Comparison of ENCODE assay signal across 9 mouse cellular contexts in the genomic region with DNA sequence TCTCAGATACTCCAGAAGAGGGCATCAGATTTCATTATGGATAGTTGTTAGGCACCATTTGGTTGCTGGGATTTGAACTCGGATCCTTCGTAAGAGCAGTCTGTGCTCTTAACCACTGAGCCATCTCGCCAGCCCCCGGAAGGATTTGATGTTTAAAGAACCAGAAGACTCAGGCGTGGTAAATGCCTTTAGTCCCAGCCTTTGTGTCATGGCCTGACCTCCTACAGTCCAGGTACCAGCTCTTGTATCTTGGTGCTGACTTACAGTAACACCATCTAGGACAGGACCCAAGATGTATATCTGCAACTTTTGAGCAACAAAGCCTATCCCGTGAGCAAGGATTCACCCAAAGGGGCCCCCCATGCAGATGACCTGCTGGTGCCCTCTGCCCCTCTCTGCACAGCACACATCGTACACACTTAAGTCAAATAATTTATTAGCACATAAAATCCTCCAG. TPM values are rescaled to one million over a fixed set of nuclear protein-coding genes. Genes with fewer than 3 reads are reported as not detected.
DNase-seq lines count a peak whose midpoint lies in the region; ATAC-seq and TF ChIP-seq lines count a peak whose summit lies in the region.
"Had no signal": no experiment of that assay in that cellular context is flagged by ENCODE, and none has a peak within 500 bp of the region (broad histone marks: within the 10 kb centered on the region; RNA-seq: fewer than 3 reads in every experiment).

No protein-coding gene starts in this region.

- no peak for ATAC-seq in lung, embryonic 14.5 days (ENCODE audit: insufficient read depth)
- no peak for ATAC-seq in neural tube, embryonic 14.5 days (ENCODE audit: low read depth)
- no peak for ATAC-seq in monocyte, adult 5-6 weeks (replicated peaks; ENCODE audit: insufficient number of reproducible peaks, low FRiP score, low TSS enrichment, poor library complexity, severe bottlenecking)

- H3K36me3 ChIP-seq in lung, embryonic 14.5 days (ENCODE audit: insufficient read depth), result peaks cover 67% of the 10 kb centered on the region
- H3K36me3 ChIP-seq in embryonic facial prominence, embryonic 10.5 days (replicated peaks), result peaks cover 66% of the 10 kb centered on the region
- peaks cover 64% of the 10 kb centered on the region for H3K36me3 ChIP-seq in limb, embryonic 10.5 days
- H3K36me3 ChIP-seq in neural tube, embryonic 14.5 days (ENCODE audit: control insufficient read depth, insufficient read depth, low read length), result peaks cover 52% of the 10 kb centered on the region

- H3K9me3 ChIP-seq in lung, embryonic 14.5 days (ENCODE audit: low read depth, low read length), result no peaks in the 10 kb centered on the region
- H3K9me3 ChIP-seq in embryonic facial prominence, embryonic 10.5 days, result no peaks in the 10 kb centered on the region
- H3K9me3 ChIP-seq in limb, embryonic 10.5 days (replicated peaks), result no peaks in the 10 kb centered on the region
- H3K9me3 ChIP-seq in neural tube, embryonic 14.5 days (ENCODE audit: control insufficient read depth, low read length), result no peaks in the 10 kb centered on the region

- peak overlapping the region; percentile 95 for H3K27ac ChIP-seq in lung, embryonic 14.5 days (ENCODE audit: low read depth)
- H3K27ac ChIP-seq in embryonic facial prominence, embryonic 10.5 days (replicated peaks), result peak overlapping the region; percentile 96; the same call in 1 of the 2 replicates
- H3K27ac ChIP-seq in limb, embryonic 10.5 days, result peak overlapping the region; percentile 95; the same call in 1 of the 2 replicates
- H3K27ac ChIP-seq in neural tube, embryonic 14.5 days (ENCODE audit: low read depth, low read length), result peak overlapping the region; percentile 87

- H3K4me2 ChIP-seq in lung, embryonic 14.5 days, result peak overlapping the region; percentile 92
- peak overlapping the region; percentile 57 for H3K4me2 ChIP-seq in neural tube, embryonic 14.5 days (ENCODE audit: low read depth, low read length)

- H3K4me3 ChIP-seq in lung, embryonic 14.5 days (ENCODE audit: low read depth, low read length), result no peak overlapping the region
- no peak overlapping the region for H3K4me3 ChIP-seq in lung, adult 2 months (replicated peaks; ENCODE audit: extremely low read depth, low read depth, low read length)
- peak overlapping the region; percentile 88 for H3K4me3 ChIP-seq in embryonic facial prominence, embryonic 10.5 days
- peak overlapping the region; percentile 84 for H3K4me3 ChIP-seq in limb, embryonic 10.5 days
- H3K4me3 ChIP-seq in neural tube, embryonic 14.5 days (ENCODE audit: low read depth, low read length), result no peak overlapping the region; the same call in 1 of the 2 replicates

- 16% methylated on average over 7 of the region's 7 CpGs for WGBS in lung, embryonic 14.5 days
- WGBS in lung, adult 2 months, result 44% methylated on average over 7 of the region's 7 CpGs
- WGBS in embryonic facial prominence, embryonic 10.5 days, result 18% methylated on average over 7 of the region's 7 CpGs
- WGBS in limb, embryonic 10.5 days, result 10% methylated on average over 7 of the region's 7 CpGs
- 7% methylated on average over 7 of the region's 7 CpGs for WGBS in neural tube, embryonic 14.5 days

- peak; percentile 80 for DNase-seq in lung, embryonic 14.5 days
- DNase-seq in lung, adult 2 months, result no peak
- peak; percentile 61 for DNase-seq in embryonic facial prominence, embryonic 10.5 days (ENCODE audit: low spot score)
- peak; percentile 68 for DNase-seq in limb, embryonic 10.5 days (ENCODE audit: low spot score)
- DNase-seq in cerebellum, postnatal 25 days, result no peak
- DNase-seq in urinary bladder, postnatal 25 days (ENCODE audit: low spot score), result no peak

- H3K4me1 ChIP-seq in lung, embryonic 14.5 days (ENCODE audit: insufficient read depth), result peaks cover 19% of the 10 kb centered on the region
- peaks cover 17% of the 10 kb centered on the region for H3K4me1 ChIP-seq in lung, adult 2 months (ENCODE audit: control insufficient read depth, insufficient read depth, low read length)
- peaks cover 65% of the 10 kb centered on the region for H3K4me1 ChIP-seq in embryonic facial prominence, embryonic 10.5 days
- H3K4me1 ChIP-seq in limb, embryonic 10.5 days, result peaks cover 62% of the 10 kb centered on the region
- H3K4me1 ChIP-seq in neural tube, embryonic 14.5 days (ENCODE audit: control insufficient read depth, insufficient read depth, low read length), result peaks cover 27% of the 10 kb centered on the region

- no peaks in the 10 kb centered on the region for H3K27me3 ChIP-seq in lung, embryonic 14.5 days (ENCODE audit: insufficient read depth, low read length)
- H3K27me3 ChIP-seq in embryonic facial prominence, embryonic 10.5 days (replicated peaks; ENCODE audit: low read depth, poor library complexity, severe bottlenecking), result no peaks in the 10 kb centered on the region
- no peaks in the 10 kb centered on the region for H3K27me3 ChIP-seq in limb, embryonic 10.5 days (ENCODE audit: low read depth, poor library complexity, severe bottlenecking)
- H3K27me3 ChIP-seq in neural tube, embryonic 14.5 days (ENCODE audit: control insufficient read depth, insufficient read depth, low read length), result no peaks in the 10 kb centered on the region; the same call in 1 of the 2 replicates

- H3K9ac ChIP-seq in lung, embryonic 14.5 days, result peak overlapping the region; percentile 33; the same call in 1 of the 2 replicates
- no peak overlapping the region for H3K9ac ChIP-seq in neural tube, embryonic 14.5 days (replicated peaks; ENCODE audit: low read depth, low read length)

- no peak for TF ChIP-seq POLR2A in lung, adult 2 months (IDR thresholded peaks at IDR 0.05; ENCODE audit: borderline replicate concordance, extremely low read depth, low read depth, low read length)

- peak; percentile 50 for TF ChIP-seq CTCF in lung, embryonic 14.5 days (IDR thresholded peaks at IDR 0.05; ENCODE audit: low read depth)
- no peak for TF ChIP-seq CTCF in lung, adult 2 months (IDR thresholded peaks at IDR 0.05; ENCODE audit: insufficient read depth, low read length)

RNA-seq across cellular contexts. Expression of a gene that starts 0.9 kb away (rescaled TPM):
- 1,873 and 1,878 TPM in 2 replicates for polyA plus RNA-seq in lung, embryonic 14.5 days (2014; fragmentation: Nextera tagmentation; extraction: Ambion mirVana)
- 125 and 221 TPM in 2 replicates for polyA plus RNA-seq in lung, adult 2 months (2012; rRNA removed)
- polyA plus RNA-seq in embryonic facial prominence, embryonic 10.5 days (2016; fragmentation: Nextera tagmentation; extraction: Ambion mirVana), result 1,885 and 1,917 TPM in 2 replicates
- 1,846 and 2,302 TPM in 2 replicates for polyA plus RNA-seq in limb, embryonic 10.5 days (2016; fragmentation: Nextera tagmentation; extraction: Ambion mirVana)
- polyA plus RNA-seq in neural tube, embryonic 14.5 days (2014; fragmentation: Nextera tagmentation; extraction: Ambion mirVana), result 781 and 868 TPM in 2 replicates
- total RNA-seq in monocyte, adult 5-6 weeks (2017), result 1,164 to 1,516 TPM (median 1,507 TPM) in 3 replicates

RNA-seq across cellular contexts. Expression of a gene that starts 3.4 kb away (rescaled TPM):
- polyA plus RNA-seq in lung, embryonic 14.5 days (2014; fragmentation: Nextera tagmentation; extraction: Ambion mirVana), result 1,527 and 1,587 TPM in 2 replicates
- polyA plus RNA-seq in lung, adult 2 months (2012; rRNA removed), result 1,255 and 1,630 TPM in 2 replicates
- polyA plus RNA-seq in embryonic facial prominence, embryonic 10.5 days (2016; fragmentation: Nextera tagmentation; extraction: Ambion mirVana), result 1,273 and 1,282 TPM in 2 replicates
- 1,210 and 1,327 TPM in 2 replicates for polyA plus RNA-seq in limb, embryonic 10.5 days (2016; fragmentation: Nextera tagmentation; extraction: Ambion mirVana)
- polyA plus RNA-seq in neural tube, embryonic 14.5 days (2014; fragmentation: Nextera tagmentation; extraction: Ambion mirVana), result 668 and 729 TPM in 2 replicates
- 2,771 to 4,251 TPM (median 4,236 TPM) in 3 replicates for total RNA-seq in monocyte, adult 5-6 weeks (2017)

RNA-seq across cellular contexts. Expression of a gene that starts 10.9 kb away (rescaled TPM):
- 1.2 and 1.4 TPM in 2 replicates for polyA plus RNA-seq in lung, embryonic 14.5 days (2014; fragmentation: Nextera tagmentation; extraction: Ambion mirVana)
- 3.1 TPM in 2 replicates for polyA plus RNA-seq in lung, adult 2 months (2012; rRNA removed)
- 0.31 TPM in 1 of 2 replicates, not detected in the other for polyA plus RNA-seq in embryonic facial prominence, embryonic 10.5 days (2016; fragmentation: Nextera tagmentation; extraction: Ambion mirVana)
- polyA plus RNA-seq in limb, embryonic 10.5 days (2016; fragmentation: Nextera tagmentation; extraction: Ambion mirVana), result not detected in 2 replicates
- polyA plus RNA-seq in neural tube, embryonic 14.5 days (2014; fragmentation: Nextera tagmentation; extraction: Ambion mirVana), result 0.33 TPM in 1 of 2 replicates, not detected in the other
- 1.5 TPM in 1 of 3 replicates, not detected in the others for total RNA-seq in monocyte, adult 5-6 weeks (2017)
- polyA plus RNA-seq: erythroblast, embryonic 14.5 days had no signal

RNA-seq across cellular contexts. Expression of a gene that starts 11.1 kb away (rescaled TPM):
- polyA plus RNA-seq in lung, embryonic 14.5 days (2014; fragmentation: Nextera tagmentation; extraction: Ambion mirVana), result 0.72 and 1.1 TPM in 2 replicates
- polyA plus RNA-seq in lung, adult 2 months (2012; rRNA removed), result 151 and 195 TPM in 2 replicates
- 0.97 and 1.8 TPM in 2 replicates for polyA plus RNA-seq in embryonic facial prominence, embryonic 10.5 days (2016; fragmentation: Nextera tagmentation; extraction: Ambion mirVana)
- 1.4 and 1.5 TPM in 2 replicates for polyA plus RNA-seq in limb, embryonic 10.5 days (2016; fragmentation: Nextera tagmentation; extraction: Ambion mirVana)
- 1.3 and 1.6 TPM in 2 replicates for polyA plus RNA-seq in neural tube, embryonic 14.5 days (2014; fragmentation: Nextera tagmentation; extraction: Ambion mirVana)
- 35.3 to 62.4 TPM (median 36.7 TPM) in 3 replicates for total RNA-seq in monocyte, adult 5-6 weeks (2017)

RNA-seq across cellular contexts. Expression of a gene that starts 21.5 kb away (rescaled TPM):
- 56.4 and 57.0 TPM in 2 replicates for polyA plus RNA-seq in lung, embryonic 14.5 days (2014; fragmentation: Nextera tagmentation; extraction: Ambion mirVana)
- polyA plus RNA-seq in lung, adult 2 months (2012; rRNA removed), result 112 and 120 TPM in 2 replicates
- polyA plus RNA-seq in embryonic facial prominence, embryonic 10.5 days (2016; fragmentation: Nextera tagmentation; extraction: Ambion mirVana), result 6.0 and 7.0 TPM in 2 replicates
- 5.2 and 7.8 TPM in 2 replicates for polyA plus RNA-seq in limb, embryonic 10.5 days (2016; fragmentation: Nextera tagmentation; extraction: Ambion mirVana)
- polyA plus RNA-seq in neural tube, embryonic 14.5 days (2014; fragmentation: Nextera tagmentation; extraction: Ambion mirVana), result 7.0 and 36.4 TPM in 2 replicates
- 74.9 to 100 TPM (median 91.0 TPM) in 3 replicates for total RNA-seq in monocyte, adult 5-6 weeks (2017)

Comparison
In these comparisons a context has a peak if more than half of its experiments do, and no peak if none do; other contexts are left out.
1. DNase-seq: peak in lung, embryonic 14.5 days (single experiment), embryonic facial prominence, embryonic 10.5 days (single experiment) and limb, embryonic 10.5 days (single experiment); none in lung, adult 2 months (single experiment), cerebellum, postnatal 25 days (0 of 2) and urinary bladder, postnatal 25 days (single experiment).
2. H3K4me3 ChIP-seq: peak in embryonic facial prominence, embryonic 10.5 days (single experiment) and limb, embryonic 10.5 days (single experiment); none in lung, embryonic 14.5 days (single experiment), lung, adult 2 months (single experiment) and neural tube, embryonic 14.5 days (single experiment).
3. Peak in every context shown above with its lines, with median percentiles within 50 percentile points of each other: H3K27ac ChIP-seq.